Mouse (Mus musculus) right cerebral cortex, adult 18-20 months (tissue): ENCODE measurements around the gene Eif4g1.

Experiments used
- DNase-seq: peaks from one replicate; pipeline ENCODE4 v3.0.0; 2022; ENCODE audit warnings: mixed read lengths

The Eif4g1 gene

GRCm38 (mm10) chr16:20672965-20673705 is 5.0 kb downstream of the Eif4g1 start:
- peak; percentile 38 for DNase-seq

DNA sequence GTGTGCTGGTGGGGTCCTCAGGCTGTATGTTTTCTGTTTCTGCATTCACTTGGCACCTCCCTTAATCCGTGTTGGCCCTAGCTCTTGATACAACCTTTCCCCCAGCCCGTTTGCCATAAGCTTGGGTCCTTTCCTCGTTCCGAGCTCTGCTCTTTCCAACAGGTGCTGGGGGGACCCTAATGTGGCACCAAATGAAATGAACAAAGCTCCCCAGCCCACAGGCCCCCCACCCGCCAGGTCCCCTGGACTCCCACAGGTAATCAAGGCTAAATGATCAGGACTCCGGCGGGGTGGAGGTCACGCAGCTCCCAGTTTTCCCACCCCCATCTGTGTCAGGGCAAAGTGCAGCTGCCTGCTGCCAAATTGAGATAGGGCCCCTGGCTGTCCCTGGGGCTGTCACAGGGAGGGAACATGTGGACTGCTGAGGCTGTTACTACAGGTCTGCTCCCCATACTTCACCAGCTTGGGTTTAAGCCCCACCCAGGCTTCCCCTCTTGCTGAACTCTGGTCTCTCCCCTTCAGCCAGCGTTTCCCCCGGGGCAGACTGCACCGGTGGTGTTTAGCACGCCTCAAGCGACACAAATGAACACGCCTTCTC is 5.7 kb downstream of the Eif4g1 start:
- DNase-seq, result no peak

GRCm38 (mm10) chr16:20675213-20675612 is 7.1 kb downstream of the Eif4g1 start:
- DNase-seq, result no peak

GRCm38 (mm10) chr16:20676702-20677101 is 8.6 kb downstream of the Eif4g1 start:
- no peak for DNase-seq

DNA sequence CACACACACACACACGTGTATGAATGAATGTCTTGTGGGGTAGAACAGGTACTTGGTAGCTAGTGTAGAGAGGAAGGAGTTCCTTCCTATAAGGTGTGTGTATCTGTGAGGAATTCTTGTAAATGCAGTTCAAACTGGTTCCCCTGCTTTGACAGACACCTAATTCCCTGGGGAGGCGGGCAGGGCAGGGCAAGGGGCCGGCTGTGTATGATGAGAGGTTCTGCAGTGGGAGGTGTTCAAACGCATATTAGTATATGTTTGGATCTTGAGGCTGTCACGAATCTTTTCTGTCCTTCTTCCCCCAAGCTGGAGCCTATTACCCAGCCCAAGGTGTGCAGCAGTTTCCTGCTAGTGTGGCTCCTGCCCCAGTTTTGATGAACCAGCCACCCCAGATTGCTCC is 9.3 kb downstream of the Eif4g1 start:
- DNase-seq, result no peak

GRCm38 (mm10) chr16:20677974-20678675 is 10.0 kb downstream of the Eif4g1 start:
- peak; percentile 87 for DNase-seq

GRCm38 (mm10) chr16:20690774-20691173 is 22.7 kb downstream of the Eif4g1 start:
- no peak for DNase-seq

- DNase-seq, result no peak
Measured at GRCm38 (mm10) chr16:20691617-20692016, 23.5 kb downstream of the Eif4g1 start.

DNA sequence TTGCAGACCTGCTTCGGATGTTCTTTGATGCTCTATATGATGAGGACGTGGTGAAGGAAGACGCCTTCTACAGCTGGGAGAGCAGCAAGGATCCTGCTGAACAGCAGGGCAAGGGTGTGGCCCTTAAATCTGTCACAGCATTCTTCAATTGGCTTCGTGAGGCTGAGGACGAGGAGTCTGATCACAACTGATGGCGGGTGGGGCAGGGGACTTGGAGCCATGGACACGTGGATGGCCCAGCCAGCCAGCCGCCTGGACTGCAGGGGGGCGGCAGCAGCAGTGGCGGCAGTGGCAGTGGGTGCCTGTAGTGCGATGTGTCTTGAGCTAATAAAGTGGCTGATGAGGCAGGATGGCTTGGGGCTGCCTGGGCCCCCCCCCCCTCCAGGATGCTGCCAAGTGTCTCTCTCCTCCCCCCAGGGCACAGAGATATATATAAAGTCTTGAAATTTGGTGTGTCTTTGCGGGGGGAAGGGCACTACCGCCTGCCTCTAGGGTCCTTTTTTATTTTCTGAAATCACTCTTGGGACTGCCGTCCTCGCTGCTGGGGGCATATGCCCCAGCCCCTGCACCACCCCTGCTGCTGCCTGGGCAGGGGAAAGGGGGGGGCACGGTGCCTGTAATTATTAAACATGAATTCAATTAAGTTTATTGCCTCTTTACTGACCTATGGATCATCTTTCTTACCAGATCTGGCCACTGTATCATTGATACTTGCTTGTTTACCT is 24.3 kb downstream of the Eif4g1 start:
- DNase-seq, result no peak

- DNase-seq, result peak; percentile 97
Measured at GRCm38 (mm10) chr16:20693111-20693701, 25.1 kb downstream of the Eif4g1 start, which contains the start of gene Fam131a. TSS of gene Fam131a (plus strand) at chr16:20693241.

DNA sequence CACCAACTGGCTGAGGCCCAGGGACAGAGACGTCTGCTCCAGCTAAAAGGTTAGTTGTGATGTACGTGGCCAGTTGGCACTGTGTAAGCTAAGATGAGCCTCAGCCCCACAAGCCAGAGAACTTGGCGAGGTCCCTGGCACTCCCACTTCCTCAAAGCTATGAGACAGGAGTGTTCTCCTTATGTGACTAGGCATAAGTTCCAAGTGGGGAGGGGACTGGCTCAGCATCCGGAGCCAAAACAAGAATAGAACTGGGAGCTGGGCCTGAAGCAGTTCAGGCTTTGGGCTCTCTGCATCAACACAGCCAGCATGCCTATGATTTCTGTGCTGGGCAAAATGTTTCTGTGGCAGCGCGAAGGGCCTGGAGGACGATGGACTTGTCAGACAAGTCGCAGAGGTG is 26.7 kb downstream of the Eif4g1 start:
- peak; percentile 89 for DNase-seq

GRCm38 (mm10) chr16:20695622-20696323 is 27.7 kb downstream of the Eif4g1 start:
- DNase-seq, result peak; percentile 98

GRCm38 (mm10) chr16:20699266-20699665 is 31.2 kb downstream of the Eif4g1 start:
- no peak for DNase-seq

GRCm38 (mm10) chr16:20700036-20700435 is 31.9 kb downstream of the Eif4g1 start:
- DNase-seq, result no peak

DNA sequence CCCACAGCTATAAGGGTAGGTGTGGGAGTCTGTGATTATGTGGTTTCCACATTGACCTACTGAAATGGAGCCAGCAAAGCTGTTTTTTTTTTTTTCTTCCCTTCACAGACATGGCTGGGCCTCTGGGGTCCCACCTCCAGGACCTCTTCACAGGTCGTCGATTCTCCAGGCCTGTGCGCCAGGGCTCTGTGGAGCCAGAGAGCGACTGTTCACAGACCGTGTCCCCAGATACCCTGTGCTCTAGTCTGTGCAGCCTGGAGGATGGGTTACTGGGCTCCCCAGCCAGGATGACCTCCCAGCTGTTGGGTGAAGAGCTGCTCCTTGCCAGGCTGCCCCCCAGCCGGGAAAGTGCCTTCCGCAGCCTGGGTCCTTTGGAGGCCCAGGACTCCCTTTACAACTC is 33.2 kb downstream of the Eif4g1 start:
- DNase-seq, result no peak

GRCm38 (mm10) chr16:20701729-20702521 is 33.8 kb downstream of the Eif4g1 start:
- no peak for DNase-seq

GRCm38 (mm10) chr16:20702522-20702893 is 34.4 kb downstream of the Eif4g1 start:
- DNase-seq, result peak; percentile 69

DNA sequence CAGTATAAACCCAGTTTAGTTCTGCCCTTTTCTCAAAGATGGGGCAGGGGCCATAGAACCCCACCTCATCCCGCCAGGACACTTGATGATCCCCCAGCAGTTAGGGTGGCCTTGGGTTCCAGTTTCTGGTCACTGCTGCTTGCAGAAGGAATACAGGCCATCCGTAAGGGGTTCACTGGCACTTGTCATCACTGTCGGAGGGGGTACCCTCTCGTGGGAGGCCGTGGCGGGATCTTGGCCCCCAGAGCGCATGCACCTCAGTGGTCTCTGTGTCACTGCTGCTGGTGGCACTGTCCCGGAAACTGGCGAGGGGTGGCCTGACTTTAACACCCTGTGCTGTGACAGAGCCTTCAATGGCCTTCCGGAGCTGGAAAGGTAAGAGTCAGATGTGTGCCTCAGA is 35.0 kb downstream of the Eif4g1 start:
- DNase-seq, result no peak

- no peak for DNase-seq
Measured at GRCm38 (mm10) chr16:20703699-20704400, 35.7 kb downstream of the Eif4g1 start.

DNA sequence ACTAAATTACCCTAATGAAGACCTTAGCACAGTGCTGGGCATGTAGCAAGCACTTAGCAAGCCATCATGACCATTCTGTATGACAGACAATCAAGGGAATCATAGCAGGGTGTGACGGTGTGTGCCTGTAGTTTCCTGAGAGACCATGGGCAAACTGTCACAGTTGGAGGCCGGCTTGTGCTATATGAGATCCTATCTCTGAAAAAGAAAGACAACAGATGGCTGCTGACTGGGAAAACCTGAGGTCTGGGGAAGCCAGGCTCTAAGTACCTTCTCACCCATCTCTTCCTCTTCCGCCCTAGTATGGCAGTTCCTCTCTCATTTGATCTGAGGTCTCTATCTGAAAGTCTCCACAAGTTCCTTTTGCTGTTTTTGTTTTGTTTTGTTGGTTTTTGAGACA is 37.7 kb downstream of the Eif4g1 start:
- no peak for DNase-seq
